Mouse (Mus musculus) lung, postnatal 4 days (tissue): ENCODE results near the gene Scgn.

ENCODE experiments used
- DNase-seq, 2 experiments: peaks; one replicate each; pipeline ENCODE4 v3.0.0; 2021

Scgn gene

GRCm38 (mm10) chr13:23990928-23991327, at the start of gene Scgn:
Gene Scgn (minus strand): TSS chr13:23991214.
- peak; percentile 57 to 75 for DNase-seq

- DNase-seq, result no peak
Observed at GRCm38 (mm10) chr13:24040221-24040620, 49.2 kb upstream of the Scgn start.

- DNase-seq, result peak; percentile 51 to 71
Observed at GRCm38 (mm10) chr13:24037502-24037901, 46.5 kb upstream of the Scgn start.

GRCm38 (mm10) chr13:24036150-24036549, 45.1 kb upstream of the Scgn start:
- no peak for DNase-seq

GRCm38 (mm10) chr13:24027191-24028170, 36.5 kb upstream of the Scgn start:
- DNase-seq, result no peak

- DNase-seq, result no peak
Observed at GRCm38 (mm10) chr13:24018515-24018914, 27.5 kb upstream of the Scgn start.

GRCm38 (mm10) chr13:24005528-24005927, 14.5 kb upstream of the Scgn start:
- no peak for DNase-seq

- no peak for DNase-seq
Observed at GRCm38 (mm10) chr13:24001797-24002196, 10.8 kb upstream of the Scgn start.

GRCm38 (mm10) chr13:24001081-24001480, 10.1 kb upstream of the Scgn start:
- DNase-seq, result no peak

GRCm38 (mm10) chr13:23998826-23999225, 7.8 kb upstream of the Scgn start:
- DNase-seq, result no peak

GRCm38 (mm10) chr13:23994756-23995155, 3.7 kb upstream of the Scgn start:
- DNase-seq, result no peak

GRCm38 (mm10) chr13:23994024-23994423, 3.0 kb upstream of the Scgn start:
- DNase-seq, result no peak

GRCm38 (mm10) chr13:23990451-23990850, 563 bp downstream of the Scgn start:
- no peak for DNase-seq

- DNase-seq, result no peak
Observed at GRCm38 (mm10) chr13:23985130-23985529, 5.9 kb downstream of the Scgn start.

GRCm38 (mm10) chr13:23972271-23972670, 18.7 kb downstream of the Scgn start:
- no peak for DNase-seq

- no peak for DNase-seq
Observed at GRCm38 (mm10) chr13:23971870-23972269, 19.1 kb downstream of the Scgn start.

- no peak for DNase-seq
Observed at GRCm38 (mm10) chr13:23964909-23965308, 26.1 kb downstream of the Scgn start.

- DNase-seq, result no peak
Observed at GRCm38 (mm10) chr13:23959776-23960175, 31.2 kb downstream of the Scgn start.

GRCm38 (mm10) chr13:23950928-23951327, 40.1 kb downstream of the Scgn start:
- peak in 1 of 2 experiments; percentile 34 for DNase-seq

- no peak for DNase-seq
Observed at GRCm38 (mm10) chr13:23949484-23950246, 41.3 kb downstream of the Scgn start.

GRCm38 (mm10) chr13:23946254-23946653, 44.8 kb downstream of the Scgn start:
- no peak for DNase-seq

GRCm38 (mm10) chr13:23942861-23943260, 48.2 kb downstream of the Scgn start:
- DNase-seq, result no peak

GRCm38 (mm10) chr13:23940291-23940690, 50.7 kb downstream of the Scgn start:
- DNase-seq, result no peak

GRCm38 (mm10) chr13:23938699-23939098, 52.3 kb downstream of the Scgn start:
- DNase-seq, result no peak
